Mouse (Mus musculus): Measurements from ENCODE around the gene Jph2.

Jph2 gene

GRCm38 (mm10) chr2:163358662-163359061 lies 39.1 kb downstream of the Jph2 start:
- no peak for DNase-seq

GRCm38 (mm10) chr2:163356113-163356840 lies 41.5 kb downstream of the Jph2 start:
- DNase-seq: no peak

- DNase-seq: no peak
Measured at GRCm38 (mm10) chr2:163355666-163356065, 42.1 kb downstream of the Jph2 start.

- DNase-seq: no peak
Measured at GRCm38 (mm10) chr2:163353731-163354130, 44.1 kb downstream of the Jph2 start.

- DNase-seq: peak in 1 of 2 experiments; percentile 32
Measured at GRCm38 (mm10) chr2:163350443-163350842, 47.4 kb downstream of the Jph2 start.

- no peak for DNase-seq
Measured at GRCm38 (mm10) chr2:163349411-163349810, 48.4 kb downstream of the Jph2 start.

- DNase-seq: no peak
Measured at GRCm38 (mm10) chr2:163348677-163349076, 49.1 kb downstream of the Jph2 start.

GRCm38 (mm10) chr2:163347517-163348184 lies 50.1 kb downstream of the Jph2 start:
- no peak for DNase-seq

GRCm38 (mm10) chr2:163346497-163346896 lies 51.3 kb downstream of the Jph2 start:
- DNase-seq: no peak

- DNase-seq: no peak
Measured at GRCm38 (mm10) chr2:163344976-163345660, 52.7 kb downstream of the Jph2 start.

- DNase-seq: peak; percentile 24 to 69
Measured at GRCm38 (mm10) chr2:163343671-163344070, 54.1 kb downstream of the Jph2 start.

GRCm38 (mm10) chr2:163340263-163340662 lies 57.5 kb downstream of the Jph2 start:
- peak; percentile 52 to 81 for DNase-seq

GRCm38 (mm10) chr2:163332368-163333055 lies 65.3 kb downstream of the Jph2 start:
- DNase-seq: no peak

GRCm38 (mm10) chr2:163331423-163331822 lies 66.4 kb downstream of the Jph2 start:
- no peak for DNase-seq

- DNase-seq: peak; percentile 16 to 28
Measured at GRCm38 (mm10) chr2:163330742-163331141, 67.1 kb downstream of the Jph2 start.

- no peak for DNase-seq
Measured at GRCm38 (mm10) chr2:163323163-163323562, 74.6 kb downstream of the Jph2 start.

- DNase-seq: no peak
Measured at GRCm38 (mm10) chr2:163318777-163319176, 79.0 kb downstream of the Jph2 start.

GRCm38 (mm10) chr2:163317281-163317680 lies 80.5 kb downstream of the Jph2 start:
- DNase-seq: no peak

GRCm38 (mm10) chr2:163310163-163310688 lies 87.6 kb downstream of the Jph2 start:
- no peak for DNase-seq

- DNase-seq: no peak
Measured at GRCm38 (mm10) chr2:163309376-163309775, 88.4 kb downstream of the Jph2 start.

- DNase-seq: no peak
Measured at GRCm38 (mm10) chr2:163303037-163303436, 94.8 kb downstream of the Jph2 start.

- no peak for DNase-seq
Measured at GRCm38 (mm10) chr2:163301641-163302040, 96.2 kb downstream of the Jph2 start.
